Mouse (Mus musculus): ENCODE measurements around the gene Dcaf11.
A peak's percentile ranks its signal among the peaks of the same experiment; 100 is the strongest.

DNA sequence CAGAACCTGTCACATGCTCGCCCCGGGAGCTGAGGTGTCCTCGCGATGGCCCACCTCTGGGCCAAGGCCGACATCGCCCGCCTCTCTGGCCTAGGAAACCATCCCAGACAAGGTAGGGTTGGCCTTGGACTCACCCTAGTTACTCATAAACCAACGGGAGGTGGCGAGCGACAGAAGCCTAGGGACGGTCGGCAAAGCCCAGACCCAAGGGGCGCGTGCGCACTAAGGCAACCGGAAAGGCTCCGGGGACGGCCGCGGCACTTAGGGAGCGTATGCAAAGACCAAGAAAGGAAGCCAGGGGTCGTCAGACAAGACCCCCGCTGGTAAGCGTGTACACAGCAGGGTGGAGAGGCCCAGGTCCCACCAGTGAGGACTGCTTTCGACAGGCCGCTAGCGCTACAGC lies at the start of gene Dcaf11:
- TF ChIP-seq CTCF (IDR thresholded peaks at IDR 0.05) (peak; percentile 60), EP300 (IDR thresholded peaks at IDR 0.05) (no peak; the same call in 1 of the 2 replicates)
